Mouse (Mus musculus) adrenal gland, postnatal 10 days (tissue): ENCODE measurements at regions not wholly inside any gene's neighbourhood (a gene's known extent, or its start where the extent isn't known, plus 50 kb on each side); places are given as distances from the start of the nearest gene placed in this dataset.
A peak's percentile ranks its signal among the peaks of the same experiment; 100 is the strongest.

Source experiments
- DNase-seq: peaks from one replicate; pipeline ENCODE4 v3.0.0; 2021; ENCODE audit warnings: mixed read lengths

- peak; percentile 64 for DNase-seq
Observed at GRCm38 (mm10) chr2:144172100-144172770, 98.2 kb upstream of the Mgme1 start.

GRCm38 (mm10) chr2:144173358-144174106 is 96.9 kb upstream of the Mgme1 start:
- DNase-seq, result no peak

- DNase-seq, result no peak
Observed at GRCm38 (mm10) chr2:144174366-144175035, 96.0 kb upstream of the Mgme1 start.

GRCm38 (mm10) chr2:144176508-144177170 is 93.8 kb upstream of the Mgme1 start:
- no peak for DNase-seq

GRCm38 (mm10) chr2:144177268-144177667 is 93.2 kb upstream of the Mgme1 start:
- DNase-seq, result peak; percentile 65

GRCm38 (mm10) chr2:144177920-144178319 is 92.5 kb upstream of the Mgme1 start:
- no peak for DNase-seq

GRCm38 (mm10) chr2:144182108-144182507 is 88.4 kb upstream of the Mgme1 start:
- DNase-seq, result no peak

GRCm38 (mm10) chr2:144182542-144182941 is 87.9 kb upstream of the Mgme1 start:
- no peak for DNase-seq

- DNase-seq, result peak; percentile 75
Observed at GRCm38 (mm10) chr2:144183371-144183944, 87.0 kb upstream of the Mgme1 start.

GRCm38 (mm10) chr2:144185175-144185574 is 85.3 kb upstream of the Mgme1 start:
- DNase-seq, result no peak

- no peak for DNase-seq
Observed at GRCm38 (mm10) chr2:144186426-144186825, 84.0 kb upstream of the Mgme1 start.

GRCm38 (mm10) chr2:144188076-144188475 is 82.4 kb upstream of the Mgme1 start:
- no peak for DNase-seq

GRCm38 (mm10) chr2:144188485-144188884 is 82.0 kb upstream of the Mgme1 start:
- DNase-seq, result no peak

- DNase-seq, result no peak
Observed at GRCm38 (mm10) chr2:144189756-144190155, 80.7 kb upstream of the Mgme1 start.

- no peak for DNase-seq
Observed at GRCm38 (mm10) chr2:144191018-144191417, 79.4 kb upstream of the Mgme1 start.

GRCm38 (mm10) chr2:144191707-144192106 is 78.8 kb upstream of the Mgme1 start:
- no peak for DNase-seq

GRCm38 (mm10) chr2:144192428-144192827 is 78.0 kb upstream of the Mgme1 start:
- no peak for DNase-seq

GRCm38 (mm10) chr2:144195851-144196250 is 74.6 kb upstream of the Mgme1 start:
- peak; percentile 53 for DNase-seq

- DNase-seq, result peak; percentile 38
Observed at GRCm38 (mm10) chr2:144197139-144197538, 73.3 kb upstream of the Mgme1 start.

- peak; percentile 65 for DNase-seq
Observed at GRCm38 (mm10) chr2:144198326-144199051, 72.0 kb upstream of the Mgme1 start.
